In the genomic region with DNA sequence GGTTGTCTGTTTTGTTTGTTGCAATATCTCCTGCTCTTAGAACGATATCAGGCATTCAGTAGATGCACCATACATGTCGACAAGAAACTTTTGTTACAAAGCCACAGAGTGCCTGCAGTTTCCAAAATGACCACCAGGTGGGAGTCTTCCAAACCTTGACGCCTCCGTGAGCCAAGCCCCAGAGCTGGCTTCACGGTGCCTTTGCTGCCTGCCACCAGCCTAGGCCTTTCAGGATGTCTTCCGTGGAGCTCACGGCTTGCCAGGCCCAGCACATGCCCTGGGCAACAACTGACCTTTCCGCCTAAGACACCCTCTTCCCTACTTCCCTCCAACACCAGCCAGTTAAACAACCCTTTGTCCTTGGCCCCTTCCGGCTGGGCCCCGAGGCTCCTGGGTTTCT, we compare ENCODE assay signal across 8 mouse cellular contexts. TPM values are rescaled to one million over a fixed set of nuclear protein-coding genes. Genes with fewer than 3 reads are reported as not detected.
DNase-seq lines count a peak whose midpoint lies in the region; ATAC-seq and TF ChIP-seq lines count a peak whose summit lies in the region.

No protein-coding gene starts in this region.

- TF ChIP-seq POLR2A in thymus, adult 2 months (IDR thresholded peaks at IDR 0.05; ENCODE audit: control insufficient read depth, extremely low read depth, insufficient read depth, low read length, poor library complexity): no peak

- peak; percentile 93 for TF ChIP-seq CTCF in thymus, adult 2 months (IDR thresholded peaks at IDR 0.05; ENCODE audit: borderline replicate concordance, control insufficient read depth, extremely low read depth, insufficient read depth, low read length, poor library complexity)

- H3K4me3 ChIP-seq in hindbrain, embryonic 11.5 days (ENCODE audit: low read depth, low read length): no peak overlapping the region
- no peak overlapping the region for H3K4me3 ChIP-seq in lung, embryonic 16.5 days (ENCODE audit: low read length)
- no peak overlapping the region for H3K4me3 ChIP-seq in thymus, adult 2 months (ENCODE audit: control insufficient read depth, insufficient read depth, low read length)

- no peaks in the 10 kb centered on the region for H3K9me3 ChIP-seq in hindbrain, embryonic 11.5 days (ENCODE audit: control insufficient read depth, low read length)
- peaks cover 2% of the 10 kb centered on the region; the same call in 1 of the 2 replicates for H3K9me3 ChIP-seq in lung, embryonic 16.5 days (ENCODE audit: control insufficient read depth, low read length)

- no peak overlapping the region for H3K9ac ChIP-seq in hindbrain, embryonic 11.5 days (ENCODE audit: low read depth, low read length)
- H3K9ac ChIP-seq in lung, embryonic 16.5 days (ENCODE audit: low read length): no peak overlapping the region

- no peaks in the 10 kb centered on the region for H3K4me1 ChIP-seq in hindbrain, embryonic 11.5 days (replicated peaks; ENCODE audit: control insufficient read depth, insufficient read depth, low read length)
- H3K4me1 ChIP-seq in lung, embryonic 16.5 days (replicated peaks; ENCODE audit: control insufficient read depth, insufficient read depth, low read length): no peaks in the 10 kb centered on the region
- H3K4me1 ChIP-seq in thymus, adult 2 months (replicated peaks; ENCODE audit: control insufficient read depth, insufficient read depth, low read length): peaks cover 34% of the 10 kb centered on the region

- WGBS in hindbrain, embryonic 11.5 days: 25% methylated on average over 10 of the region's 10 CpGs
- 21% methylated on average over 10 of the region's 10 CpGs for WGBS in lung, embryonic 16.5 days
- WGBS in thymus, adult 2 months: 21% methylated on average over 10 of the region's 10 CpGs

- DNase-seq in MN1 (ENCODE audit: low spot score): peak; percentile 88
- peak; percentile 83 for DNase-seq in cerebellum, adult 8-10 months
- DNase-seq in frontal cortex, adult 2 months (ENCODE audit: extremely low spot score in 1 of 2, low spot score in 1 of 2): peak; percentile 60 to 95
- peak; percentile 95 for DNase-seq in hindbrain, embryonic 11.5 days (ENCODE audit: low spot score)
- DNase-seq in layer of hippocampus, adult 9-10 months (ENCODE audit: low spot score): peak; percentile 82
- peak; percentile 31 for DNase-seq in ovary, adult 18-20 months (ENCODE audit: low spot score)
- DNase-seq in thymus, adult 2 months: peak; percentile 92

- no peak overlapping the region for H3K27ac ChIP-seq in hindbrain, embryonic 11.5 days (ENCODE audit: low read depth, low read length)
- H3K27ac ChIP-seq in lung, embryonic 16.5 days (ENCODE audit: low read length): no peak overlapping the region
- no peak overlapping the region for H3K27ac ChIP-seq in thymus, adult 2 months (ENCODE audit: control insufficient read depth, insufficient read depth, low read length)

- ATAC-seq in hindbrain, embryonic 11.5 days (ENCODE audit: low FRiP score): peak; percentile 63; the same call in 1 of the 2 replicates
- ATAC-seq in lung, embryonic 16.5 days (ENCODE audit: low read depth): peak; percentile 59

- no peaks in the 10 kb centered on the region for H3K27me3 ChIP-seq in hindbrain, embryonic 11.5 days (ENCODE audit: control insufficient read depth, insufficient read depth, low read length)
- no peaks in the 10 kb centered on the region for H3K27me3 ChIP-seq in lung, embryonic 16.5 days (ENCODE audit: control insufficient read depth, insufficient read depth, low read depth, low read length)
- H3K27me3 ChIP-seq in thymus, adult 2 months (ENCODE audit: control insufficient read depth, insufficient read depth, low read length): no peaks in the 10 kb centered on the region

- H3K36me3 ChIP-seq in hindbrain, embryonic 11.5 days (ENCODE audit: control insufficient read depth, insufficient read depth, low read length): no peaks in the 10 kb centered on the region
- no peaks in the 10 kb centered on the region for H3K36me3 ChIP-seq in lung, embryonic 16.5 days (ENCODE audit: control insufficient read depth, insufficient read depth, low read length)
- H3K36me3 ChIP-seq in thymus, adult 2 months (ENCODE audit: control insufficient read depth, insufficient read depth, low read length): no peaks in the 10 kb centered on the region

- H3K4me2 ChIP-seq in hindbrain, embryonic 11.5 days (replicated peaks; ENCODE audit: low read depth, low read length): no peak overlapping the region
- H3K4me2 ChIP-seq in lung, embryonic 16.5 days (ENCODE audit: low read depth, low read length): no peak overlapping the region

RNA-seq across cellular contexts. Expression of gene Kcnn4, which starts 5.2 kb away (rescaled TPM):
- 2.4 and 3.0 TPM in 2 replicates for polyA plus RNA-seq in frontal cortex, adult 2 months (2012; rRNA removed)
- 2.4 and 3.5 TPM in 2 replicates for polyA plus RNA-seq in hindbrain, embryonic 11.5 days (2014; fragmentation: Nextera tagmentation; extraction: Ambion mirVana)
- 3.2 and 5.7 TPM in 2 replicates for polyA plus RNA-seq in lung, embryonic 16.5 days (2015; fragmentation: Nextera tagmentation; extraction: Ambion mirVana)
- polyA plus RNA-seq in thymus, adult 2 months (2012; rRNA removed): 402 and 429 TPM in 2 replicates

RNA-seq across cellular contexts. Expression of gene Lypd5, which starts 15.8 kb away (rescaled TPM):
- 0.04 TPM in 1 of 2 replicates, not detected in the other for polyA plus RNA-seq in frontal cortex, adult 2 months (2012; rRNA removed)
- not detected in 2 replicates for polyA plus RNA-seq in hindbrain, embryonic 11.5 days (2014; fragmentation: Nextera tagmentation; extraction: Ambion mirVana)
- polyA plus RNA-seq in lung, embryonic 16.5 days (2015; fragmentation: Nextera tagmentation; extraction: Ambion mirVana): 0.06 and 0.33 TPM in 2 replicates
- polyA plus RNA-seq in thymus, adult 2 months (2012; rRNA removed): 0.85 and 1.00 TPM in 2 replicates

RNA-seq across cellular contexts. Expression of gene Tescl, which starts 31.1 kb away (rescaled TPM):
- polyA plus RNA-seq in frontal cortex, adult 2 months (2012; rRNA removed): not detected in 2 replicates
- not detected in 2 replicates for polyA plus RNA-seq in hindbrain, embryonic 11.5 days (2014; fragmentation: Nextera tagmentation; extraction: Ambion mirVana)
- not detected in 2 replicates for polyA plus RNA-seq in lung, embryonic 16.5 days (2015; fragmentation: Nextera tagmentation; extraction: Ambion mirVana)
- polyA plus RNA-seq in thymus, adult 2 months (2012; rRNA removed): 0.12 TPM in 1 of 2 replicates, not detected in the other

RNA-seq across cellular contexts. Expression of gene Smg9, which starts 34.6 kb away (rescaled TPM):
- 78.1 and 90.1 TPM in 2 replicates for polyA plus RNA-seq in frontal cortex, adult 2 months (2012; rRNA removed)
- 18.4 and 21.3 TPM in 2 replicates for polyA plus RNA-seq in hindbrain, embryonic 11.5 days (2014; fragmentation: Nextera tagmentation; extraction: Ambion mirVana)
- 22.7 and 24.6 TPM in 2 replicates for polyA plus RNA-seq in lung, embryonic 16.5 days (2015; fragmentation: Nextera tagmentation; extraction: Ambion mirVana)
- polyA plus RNA-seq in thymus, adult 2 months (2012; rRNA removed): 166 and 168 TPM in 2 replicates

RNA-seq across cellular contexts. Expression of gene Zfp94, which starts 48.4 kb away (rescaled TPM):
- 20.3 and 21.0 TPM in 2 replicates for polyA plus RNA-seq in frontal cortex, adult 2 months (2012; rRNA removed)
- polyA plus RNA-seq in hindbrain, embryonic 11.5 days (2014; fragmentation: Nextera tagmentation; extraction: Ambion mirVana): 12.8 and 15.4 TPM in 2 replicates
- 10.2 and 11.3 TPM in 2 replicates for polyA plus RNA-seq in lung, embryonic 16.5 days (2015; fragmentation: Nextera tagmentation; extraction: Ambion mirVana)
- 6.2 and 6.8 TPM in 2 replicates for polyA plus RNA-seq in thymus, adult 2 months (2012; rRNA removed)

Comparison
In these comparisons a context has a peak if more than half of its experiments do, and no peak if none do; other contexts are left out.
1. DNase-seq: peak in every context shown above with its lines; median percentile 95 in hindbrain, embryonic 11.5 days; 92 in thymus, adult 2 months; 88 in MN1; 83 in cerebellum, adult 8-10 months; 82 in layer of hippocampus, adult 9-10 months; 78 in frontal cortex, adult 2 months; 31 in ovary, adult 18-20 months.
2. RNA of gene Kcnn4, which starts 5.2 kb away (polyA plus RNA-seq): 402 to 429 TPM in thymus, adult 2 months; 2.4 to 3.5 TPM in hindbrain, embryonic 11.5 days, 3.2 to 5.7 TPM in lung, embryonic 16.5 days and 2.4 to 3.0 TPM in frontal cortex, adult 2 months; every median in the first group is over 10 times any median in the second.